Mouse (Mus musculus): Measurements from ENCODE around the gene Hibch. TPM values are rescaled to one million over a fixed set of nuclear protein-coding genes. Genes with fewer than 3 reads are reported as not detected.

The Hibch gene
- total RNA-seq (2014; rRNA removed) (13.5 and 23.1 TPM in 2 replicates), polyA plus RNA-seq (2015; fragmentation: Nextera tagmentation; extraction: Ambion mirVana) (20.2 and 20.9 TPM in 2 replicates)

DNA sequence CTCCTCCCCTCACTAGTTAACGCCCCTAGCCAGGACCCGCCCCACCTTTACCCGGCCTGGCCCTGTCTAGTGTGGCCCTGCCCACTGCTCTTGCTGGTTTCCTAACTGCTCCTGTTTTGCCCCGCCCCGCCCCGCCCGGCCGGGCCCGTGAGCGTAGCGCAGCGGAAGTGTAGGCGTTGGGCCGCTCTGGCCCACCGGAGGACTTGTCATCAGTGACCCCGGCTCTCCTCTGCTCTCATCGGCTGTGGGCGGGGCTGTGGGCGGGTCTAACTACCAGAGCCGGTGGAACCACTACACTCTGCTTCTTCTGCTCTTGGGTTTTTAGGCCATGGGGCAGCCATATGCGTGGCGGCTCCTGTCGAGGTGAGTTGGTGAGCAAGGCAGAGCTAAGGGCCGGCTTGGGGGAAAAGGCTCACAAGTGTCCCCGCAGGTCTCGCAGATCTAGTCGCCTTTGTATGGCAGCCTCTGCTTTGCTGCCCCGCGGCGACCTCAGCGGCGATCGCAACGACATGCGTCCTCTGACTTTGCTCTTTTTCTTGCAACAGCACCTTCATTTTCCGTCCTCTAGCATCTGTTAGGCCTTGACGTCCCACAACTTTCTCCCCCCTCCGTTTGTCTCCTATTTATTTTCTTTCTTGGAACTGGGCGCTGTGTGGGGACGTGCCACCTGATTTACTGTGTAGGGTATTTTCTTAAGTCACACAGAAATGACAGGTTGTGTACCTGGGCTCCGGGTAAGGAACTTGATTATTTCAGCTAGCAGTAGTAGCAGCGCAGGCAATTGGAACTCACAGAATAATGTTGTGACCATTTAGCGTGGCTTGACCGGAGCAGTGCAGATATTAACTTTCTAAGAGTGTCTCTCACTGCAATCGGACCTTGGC lies at the start of gene Hibch:
Hibch (plus strand) TSS at position 148 of the 884 bp plus-strand sequence.
- Histone ChIP-seq H3K9me3 (ENCODE audit: low read length) (no peaks in the 10 kb centered on the region), H3K27ac (ENCODE audit: low read depth, low read length) (peak within 1 kb of the TSS; percentile 89), H3K9ac (replicated peaks; ENCODE audit: low read length, poor library complexity, severe bottlenecking) (peak within 1 kb of the TSS; percentile 78), H3K4me3 (ENCODE audit: low read depth, low read length) (peak within 1 kb of the TSS; percentile 60), H3K4me1 (ENCODE audit: insufficient read depth, low read length) (0 out of 2 replicates have a peak, but pooled peaks cover 3% of the 10 kb centered on the region), H3K4me2 (ENCODE audit: low read depth, low read length, poor library complexity, severe bottlenecking) (peak within 1 kb of the TSS; percentile 60), H3K27me3 (ENCODE audit: insufficient read depth, low read length) (no peaks in the 10 kb centered on the region), H3K36me3 (ENCODE audit: insufficient read depth, low read length) (no peaks in the 10 kb centered on the region)
- WGBS = 2% methylated on average over 45 of the region's 45 CpGs
- DNase-seq (ENCODE audit: low spot score) = peak; percentile 99
- TF ChIP-seq CTCF (IDR thresholded peaks at IDR 0.05) = no peak; the same call in 1 of the 2 replicates
- ATAC-seq (ENCODE audit: low FRiP score) = peak; percentile 100

DNA sequence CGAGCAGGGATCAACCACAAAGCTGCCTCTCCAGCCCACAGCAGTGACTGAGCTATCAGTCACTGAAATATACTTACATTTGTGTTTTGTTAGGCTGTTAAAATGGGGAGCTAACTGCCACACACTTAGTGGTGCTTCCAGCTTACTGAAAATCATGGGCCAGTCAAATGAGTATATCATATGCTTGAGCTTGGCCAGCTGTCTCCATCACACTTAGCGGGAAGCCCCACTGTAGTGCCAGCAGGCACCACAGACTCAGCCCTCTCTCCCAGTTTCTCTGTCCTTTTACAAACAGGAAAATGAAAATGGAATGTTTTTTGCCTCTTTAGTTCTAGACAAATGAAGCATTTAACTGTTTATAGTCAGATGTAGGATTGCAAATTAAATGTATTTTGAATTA lies 48.8 kb upstream of the Hibch start:
- DNase-seq (ENCODE audit: low spot score) (no peak), ATAC-seq (ENCODE audit: low FRiP score) (no peak)
- Histone ChIP-seq H3K4me3 (ENCODE audit: low read depth, low read length) (no peak overlapping the region), H3K4me1 (ENCODE audit: insufficient read depth, low read length) (no peaks in the 10 kb centered on the region), H3K27me3 (ENCODE audit: insufficient read depth, low read length) (no peaks in the 10 kb centered on the region), H3K9me3 (ENCODE audit: low read length) (no peaks in the 10 kb centered on the region), H3K36me3 (ENCODE audit: insufficient read depth, low read length) (peaks cover 25% of the 10 kb centered on the region), H3K4me2 (ENCODE audit: low read depth, low read length, poor library complexity, severe bottlenecking) (no peak overlapping the region), H3K27ac (ENCODE audit: low read depth, low read length) (no peak overlapping the region), H3K9ac (replicated peaks; ENCODE audit: low read length, poor library complexity, severe bottlenecking) (no peak overlapping the region)
- 90% methylated on average over 2 of the region's 2 CpGs for WGBS
- no peak for TF ChIP-seq CTCF (IDR thresholded peaks at IDR 0.05)

DNA sequence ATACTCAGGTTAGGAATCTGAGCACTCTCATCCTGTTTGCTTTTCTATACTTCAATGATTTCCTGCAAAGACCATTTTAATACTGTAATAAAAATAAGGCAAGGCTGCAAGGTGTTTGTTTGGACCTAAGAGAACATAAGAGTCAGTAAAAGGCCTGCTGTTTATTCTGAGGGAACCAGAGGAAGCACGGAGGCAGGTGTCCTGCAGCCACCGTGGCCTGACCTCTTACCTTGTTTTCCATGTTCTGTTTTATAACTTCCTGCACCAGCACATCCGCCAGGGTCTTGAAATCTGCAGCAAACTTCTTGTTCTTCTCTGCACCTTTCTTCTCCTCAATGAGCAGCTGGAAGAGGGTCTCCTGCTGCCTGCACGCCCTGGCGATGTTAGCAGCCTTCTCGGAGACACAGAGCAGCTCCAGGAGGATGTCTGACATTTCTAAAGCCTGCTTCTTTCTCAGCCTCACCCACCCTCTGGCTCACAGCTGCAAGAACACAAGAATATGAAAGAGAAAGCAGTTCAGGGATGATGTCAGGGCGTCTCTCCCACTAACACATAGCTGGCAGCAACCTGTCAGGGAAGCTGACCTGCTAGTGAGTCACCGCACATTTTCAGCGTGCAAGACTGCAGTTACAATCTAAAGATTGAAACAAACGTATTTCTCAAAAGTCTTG lies 45.5 kb upstream of the Hibch start:
- Histone ChIP-seq H3K4me1 (ENCODE audit: insufficient read depth, low read length) (no peaks in the 10 kb centered on the region), H3K9me3 (ENCODE audit: low read length) (no peaks in the 10 kb centered on the region), H3K4me3 (ENCODE audit: low read depth, low read length) (no peak overlapping the region), H3K27ac (ENCODE audit: low read depth, low read length) (no peak overlapping the region), H3K27me3 (ENCODE audit: insufficient read depth, low read length) (no peaks in the 10 kb centered on the region), H3K9ac (replicated peaks; ENCODE audit: low read length, poor library complexity, severe bottlenecking) (no peak overlapping the region), H3K36me3 (ENCODE audit: insufficient read depth, low read length) (peaks cover 13% of the 10 kb centered on the region; the same call in 1 of the 2 replicates), H3K4me2 (ENCODE audit: low read depth, low read length, poor library complexity, severe bottlenecking) (no peak overlapping the region)
- no peak for ATAC-seq (ENCODE audit: low FRiP score)
- DNase-seq (ENCODE audit: low spot score) = no peak
- 70% methylated on average over 10 of the region's 10 CpGs for WGBS
- no peak for TF ChIP-seq CTCF (IDR thresholded peaks at IDR 0.05)

DNA sequence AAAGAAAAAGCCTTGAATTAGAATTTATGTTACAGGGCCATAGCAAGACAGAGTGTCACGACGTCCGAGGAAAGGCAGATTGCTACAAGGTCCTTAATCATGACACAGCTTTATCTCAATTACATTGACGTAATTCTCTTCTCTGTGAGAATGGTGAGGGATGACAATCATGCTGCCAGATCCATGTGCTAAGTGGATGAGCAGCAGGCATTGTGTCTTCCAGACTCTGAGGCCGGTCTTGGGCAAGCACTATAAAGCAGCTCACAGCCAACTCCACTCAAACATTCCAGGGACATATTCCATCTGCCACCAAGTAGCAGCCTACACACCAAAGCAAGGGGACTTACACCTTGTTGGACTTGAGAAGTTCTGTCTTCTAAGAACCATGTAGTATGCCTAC lies 45.0 kb upstream of the Hibch start:
- ATAC-seq (ENCODE audit: low FRiP score) = no peak
- DNase-seq (ENCODE audit: low spot score) = no peak
- no peak overlapping the region for H3K9ac ChIP-seq (replicated peaks; ENCODE audit: low read length, poor library complexity, severe bottlenecking)
- H3K4me2 ChIP-seq (ENCODE audit: low read depth, low read length, poor library complexity, severe bottlenecking) = no peak overlapping the region
- no peak overlapping the region for H3K4me3 ChIP-seq (ENCODE audit: low read depth, low read length)
- peaks cover 7% of the 10 kb centered on the region; the same call in 1 of the 2 replicates for H3K36me3 ChIP-seq (ENCODE audit: insufficient read depth, low read length)
- no peak for TF ChIP-seq CTCF (IDR thresholded peaks at IDR 0.05)
- WGBS = 72% methylated on average over 5 of the region's 5 CpGs
- H3K27ac ChIP-seq (ENCODE audit: low read depth, low read length) = no peak overlapping the region
- no peaks in the 10 kb centered on the region for H3K9me3 ChIP-seq (ENCODE audit: low read length)
- H3K27me3 ChIP-seq (ENCODE audit: insufficient read depth, low read length) = no peaks in the 10 kb centered on the region
- H3K4me1 ChIP-seq (ENCODE audit: insufficient read depth, low read length) = no peaks in the 10 kb centered on the region

DNA sequence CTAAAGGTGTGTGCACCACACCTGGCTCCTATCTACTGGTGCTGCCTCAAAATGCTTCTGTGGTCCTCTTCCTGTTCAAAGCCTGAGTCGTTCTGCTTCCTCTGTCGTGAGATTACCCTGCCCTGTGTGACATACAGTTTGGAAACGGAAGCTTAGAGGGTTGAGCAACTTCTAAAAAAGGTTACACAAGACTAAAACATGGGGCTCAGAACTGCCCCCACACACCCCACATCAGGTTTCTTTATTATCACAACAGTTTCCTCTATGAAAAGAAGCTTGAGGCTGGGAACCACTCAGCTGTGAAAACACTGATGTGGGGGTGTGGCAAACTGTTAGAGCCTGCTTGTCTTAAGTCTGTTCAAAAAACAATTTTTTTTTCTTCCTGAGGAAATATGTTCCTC lies 44.4 kb upstream of the Hibch start:
- Histone ChIP-seq H3K27me3 (ENCODE audit: insufficient read depth, low read length) (no peaks in the 10 kb centered on the region), H3K9ac (replicated peaks; ENCODE audit: low read length, poor library complexity, severe bottlenecking) (no peak overlapping the region), H3K4me2 (ENCODE audit: low read depth, low read length, poor library complexity, severe bottlenecking) (no peak overlapping the region), H3K4me1 (ENCODE audit: insufficient read depth, low read length) (no peaks in the 10 kb centered on the region), H3K36me3 (ENCODE audit: insufficient read depth, low read length) (0 out of 2 replicates have a peak, but pooled peaks cover 2% of the 10 kb centered on the region), H3K27ac (ENCODE audit: low read depth, low read length) (no peak overlapping the region), H3K9me3 (ENCODE audit: low read length) (no peaks in the 10 kb centered on the region), H3K4me3 (ENCODE audit: low read depth, low read length) (no peak overlapping the region)
- DNase-seq (ENCODE audit: low spot score) = no peak
- no peak for TF ChIP-seq CTCF (IDR thresholded peaks at IDR 0.05)
- no peak for ATAC-seq (ENCODE audit: low FRiP score)
- 77% methylated on average over 3 of the region's 3 CpGs for WGBS

DNA sequence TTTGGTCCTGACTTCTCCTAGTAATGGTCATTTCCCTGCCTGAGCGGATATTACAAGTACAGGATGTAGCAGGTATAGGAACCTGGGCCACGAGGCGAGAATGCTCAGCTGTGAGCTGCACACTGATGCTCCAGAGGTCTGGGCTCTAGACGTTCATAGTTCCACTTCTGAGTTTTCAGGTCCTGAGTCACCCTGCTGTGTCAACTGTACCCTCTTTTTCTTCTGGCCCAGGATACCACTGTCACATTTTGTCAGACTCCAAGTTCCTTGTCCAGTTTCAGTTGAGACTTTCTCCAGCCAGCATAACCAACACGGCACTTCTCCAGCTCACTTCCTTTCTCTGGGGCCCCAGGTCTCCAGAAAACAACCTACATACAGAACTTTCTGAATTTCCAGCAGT lies 43.1 kb upstream of the Hibch start:
- H3K4me2 ChIP-seq (ENCODE audit: low read depth, low read length, poor library complexity, severe bottlenecking) = no peak overlapping the region
- no peak for DNase-seq (ENCODE audit: low spot score)
- no peaks in the 10 kb centered on the region for H3K4me1 ChIP-seq (ENCODE audit: insufficient read depth, low read length)
- no peaks in the 10 kb centered on the region for H3K27me3 ChIP-seq (ENCODE audit: insufficient read depth, low read length)
- 96% methylated on average over 5 of the region's 5 CpGs for WGBS
- H3K4me3 ChIP-seq (ENCODE audit: low read depth, low read length) = no peak overlapping the region
- ATAC-seq (ENCODE audit: low FRiP score) = no peak
- H3K9ac ChIP-seq (replicated peaks; ENCODE audit: low read length, poor library complexity, severe bottlenecking) = no peak overlapping the region
- no peak for TF ChIP-seq CTCF (IDR thresholded peaks at IDR 0.05)
- no peaks in the 10 kb centered on the region for H3K9me3 ChIP-seq (ENCODE audit: low read length)
- H3K27ac ChIP-seq (ENCODE audit: low read depth, low read length) = no peak overlapping the region
- no peaks in the 10 kb centered on the region for H3K36me3 ChIP-seq (ENCODE audit: insufficient read depth, low read length)

All from midbrain, postnatal 0 days (tissue).